Mouse (Mus musculus): Measurements from ENCODE around the gene Ctla4.

DNA sequence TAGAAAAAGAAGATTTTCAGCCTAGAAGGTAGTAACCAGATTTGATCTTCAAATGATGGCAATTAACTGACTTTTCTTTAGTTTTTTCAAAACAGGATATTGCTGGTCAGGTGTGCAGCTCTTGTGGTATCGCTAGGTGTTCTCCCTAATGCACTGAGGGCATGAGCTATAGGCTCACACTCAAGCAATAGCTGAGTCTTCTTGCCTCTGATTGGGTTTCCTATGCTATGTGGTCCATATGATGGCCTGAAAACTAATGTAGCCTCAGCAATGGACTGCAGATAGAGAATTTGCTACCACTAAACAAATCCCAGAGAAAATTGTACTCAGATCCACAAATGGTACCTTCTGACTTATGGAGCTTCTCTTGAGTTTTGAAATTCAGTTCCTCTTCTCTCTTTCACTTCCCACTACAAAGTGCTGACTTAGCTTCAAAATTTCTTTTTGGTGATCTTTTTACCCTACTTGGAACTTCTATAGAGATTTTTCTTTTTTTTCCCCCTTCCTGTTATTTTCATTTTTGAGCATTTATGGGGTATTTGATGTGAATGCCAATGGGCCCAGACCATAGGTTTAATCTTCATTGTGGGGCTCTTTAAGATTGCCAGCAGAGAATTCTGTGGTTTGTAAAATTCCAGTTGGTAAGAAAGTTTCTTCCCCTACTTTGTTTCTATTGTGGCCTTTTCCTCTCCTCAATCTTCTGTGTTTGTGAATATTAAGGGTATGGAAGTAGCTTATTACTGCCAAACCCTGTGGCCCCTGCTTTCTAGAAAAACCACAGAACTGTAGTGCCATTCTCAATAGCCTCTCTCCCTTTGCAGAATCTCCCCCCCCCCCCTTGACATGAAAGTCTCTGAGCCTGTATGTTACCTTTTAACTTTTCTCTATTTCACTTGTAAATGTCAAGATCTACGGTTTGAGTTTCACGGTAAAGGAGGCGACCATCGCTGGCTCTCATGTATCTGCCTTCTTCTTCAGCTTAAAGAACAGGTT lies 54.6 kb downstream of the Ctla4 start:
- TF ChIP-seq POLR2A (IDR thresholded peaks at IDR 0.05; ENCODE audit: low read depth, low read length) (no peak), CTCF (IDR thresholded peaks at IDR 0.05; ENCODE audit: borderline replicate concordance, insufficient read depth, low read length) (no peak)
